Mouse (Mus musculus) lung, postnatal 0 days (tissue): ENCODE data around the gene Prickle2. TPM values are rescaled to one million over a fixed set of nuclear protein-coding genes. Genes with fewer than 3 reads are reported as not detected.

Experiments
- ATAC-seq: fragments of 200-750 bp; cut with Nextera tagmentation; 2 replicates; pipeline ENCODE4 v1.8.0; 2017; ENCODE audit warnings: moderate library complexity
- DNase-seq: peaks from one replicate; pipeline ENCODE4 v3.0.0-alpha.2; 2016; ENCODE audit warnings: low spot score
- H3K27ac ChIP-seq: fragments of 300-500 bp; sonication (generic); 2 replicates; pipeline ENCODE4 v1.5.1; 2014; ENCODE audit warnings: antibody characterized with exemption, mild to moderate bottlenecking, low read length, mixed read lengths
- H3K27me3 ChIP-seq: fragments of 300-500 bp; sonication (generic); replicated peaks from 2 replicates; pipeline ENCODE4 v1.6.1; 2014; ENCODE audit warnings: low read length, mixed read lengths; ENCODE audit not compliant: insufficient read depth
- H3K36me3 ChIP-seq: fragments of 300-500 bp; sonication (generic); 2 replicates; pipeline ENCODE4 v1.6.1; 2014; ENCODE audit warnings: low read length, mixed read lengths; ENCODE audit not compliant: insufficient read depth
- H3K4me1 ChIP-seq: fragments of 300-500 bp; sonication (generic); 2 replicates; pipeline ENCODE4 v1.6.1; 2014; ENCODE audit warnings: antibody characterized with exemption, low read depth, low read length, mixed read lengths; ENCODE audit not compliant: insufficient read depth
- H3K4me2 ChIP-seq: fragments of 300-500 bp; sonication (generic); replicated peaks from 2 replicates; pipeline ENCODE4 v1.6.1; 2014; ENCODE audit warnings: low read depth, mild to moderate bottlenecking, low read length, moderate library complexity, mixed read lengths
- H3K4me3 ChIP-seq: fragments of 300-500 bp; sonication (generic); 2 replicates; pipeline ENCODE4 v1.5.1; 2014; ENCODE audit warnings: low read depth, low read length
- H3K9ac ChIP-seq: fragments of 300-500 bp; sonication (generic); replicated peaks from 2 replicates; pipeline ENCODE4 v1.6.1; 2014; ENCODE audit warnings: low read depth, mild to moderate bottlenecking
- H3K9me3 ChIP-seq: fragments of 300-500 bp; sonication (generic); 2 replicates; pipeline ENCODE4 v1.6.1; 2016; ENCODE audit warnings: low read length, mixed read lengths
- CTCF ChIP-seq: IDR thresholded peaks from 2 replicates; pipeline ENCODE4 v1.5.1; 2016; ENCODE audit warnings: antibody characterized with exemption, mild to moderate bottlenecking
- EP300 ChIP-seq: IDR thresholded peaks from 2 replicates; pipeline ENCODE4 v1.6.1; 2016; ENCODE audit warnings: antibody characterized with exemption, mild to moderate bottlenecking, control low read depth
- WGBS: fragments of 180-500 bp; shearing (Covaris S2); extraction: QIAGEN DNeasy Blood & Tissue Kit; methylation state at CpG from one replicate; pipeline ENCODE4 v1.1.7; 2014; 5-methylcytosine and 5-hydroxymethylcytosine counted together
- polyA plus RNA-seq: library from polyadenylated mRNA; unstranded; fragments of >200 nt; fragmentation: Nextera tagmentation; extraction: Ambion mirVana; gene quantifications from 2 replicates; pipeline ENCODE4 v1.2.1, GENCODE M21; 2015

Gene Prickle2
- polyA plus RNA-seq, 1 experiment from 2014 or later: 7.0 TPM

DNA sequence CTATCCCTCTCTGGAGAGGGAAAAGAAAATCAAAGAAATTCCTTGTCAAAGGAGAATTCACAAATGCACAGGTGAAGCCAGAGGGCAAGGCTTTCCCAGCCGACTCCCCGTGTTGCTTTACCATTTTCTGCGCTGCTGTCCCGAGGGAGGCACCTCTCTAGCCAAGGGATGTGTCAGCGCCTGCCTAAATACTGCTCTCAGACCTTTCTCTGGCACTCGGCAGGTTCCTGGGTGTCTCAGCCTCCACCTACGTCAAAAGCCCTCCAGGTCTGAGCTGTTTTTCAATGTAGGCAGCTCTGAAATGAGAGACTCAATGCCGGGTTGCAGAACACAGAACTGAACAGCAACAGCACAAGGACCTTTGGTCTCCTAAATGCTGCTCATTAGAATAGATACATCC, 280.1 kb downstream of the Prickle2 start:
- 73% methylated on average over 8 of the region's 8 CpGs for WGBS
- Histone ChIP-seq H3K4me1 (no peaks in the 10 kb centered on the region), H3K27ac (no peak overlapping the region), H3K36me3 (no peaks in the 10 kb centered on the region), H3K9ac (no peak overlapping the region), H3K9me3 (no peaks in the 10 kb centered on the region), H3K27me3 (no peaks in the 10 kb centered on the region), H3K4me2 (no peak overlapping the region), H3K4me3 (no peak overlapping the region)
- DNase-seq (no peak), ATAC-seq (no peak)
- TF ChIP-seq CTCF (no peak), EP300 (no peak)

DNA sequence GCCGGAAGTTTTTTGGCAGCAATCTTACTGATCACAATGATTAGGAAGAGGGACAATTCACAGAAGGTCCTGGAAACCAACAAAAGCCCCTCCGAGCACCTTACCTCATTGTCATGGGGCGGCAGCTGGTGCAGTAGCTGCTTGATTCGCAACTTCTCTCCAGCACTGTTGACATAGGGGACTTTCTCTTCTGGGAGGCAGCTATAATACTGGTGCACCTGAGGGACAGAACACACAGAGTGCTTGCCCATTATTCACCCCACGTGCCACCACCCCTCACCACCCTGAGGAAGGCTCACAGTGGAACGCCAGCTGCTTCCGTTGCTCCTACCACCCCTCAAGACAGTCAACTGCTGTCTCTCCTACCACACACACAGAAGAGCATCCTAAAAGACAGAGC, 280.5 kb downstream of the Prickle2 start:
- Histone ChIP-seq H3K4me2 (no peak overlapping the region), H3K9ac (no peak overlapping the region), H3K4me1 (no peaks in the 10 kb centered on the region), H3K9me3 (no peaks in the 10 kb centered on the region), H3K36me3 (no peaks in the 10 kb centered on the region), H3K27me3 (no peaks in the 10 kb centered on the region), H3K4me3 (no peak overlapping the region), H3K27ac (no peak overlapping the region)
- DNase-seq (no peak), ATAC-seq (0 out of 2 replicates have a peak, but pooled peaks have one; percentile 25)
- WGBS: 60% methylated on average over 7 of the region's 7 CpGs
- TF ChIP-seq EP300 (no peak), CTCF (no peak)

DNA sequence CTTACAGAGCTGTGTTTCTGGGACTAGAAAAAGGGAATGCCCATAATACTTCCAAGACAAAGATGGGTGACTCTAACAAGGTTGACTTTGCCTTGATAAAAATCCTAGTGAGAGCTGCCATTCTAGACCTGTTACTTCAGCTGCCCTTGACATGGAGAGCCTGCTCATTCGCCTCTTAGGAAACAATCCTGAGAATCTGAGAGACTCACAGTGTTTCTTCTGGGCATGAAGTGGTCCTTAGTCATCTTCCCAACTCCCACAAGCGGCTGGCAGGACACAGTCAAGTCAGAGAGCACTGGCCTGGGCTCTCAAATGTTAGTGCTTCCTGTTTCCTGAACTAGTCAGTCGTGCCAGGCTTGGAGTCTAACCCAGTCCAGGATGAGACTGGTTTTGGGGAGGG, 281.0 kb downstream of the Prickle2 start:
- Histone ChIP-seq H3K9me3 (no peaks in the 10 kb centered on the region), H3K36me3 (no peaks in the 10 kb centered on the region), H3K27me3 (no peaks in the 10 kb centered on the region), H3K4me2 (no peak overlapping the region), H3K9ac (no peak overlapping the region), H3K4me1 (no peaks in the 10 kb centered on the region), H3K27ac (no peak overlapping the region), H3K4me3 (no peak overlapping the region)
- peak; percentile 80 for ATAC-seq
- DNase-seq: peak; percentile 71
- WGBS: 26% methylated on average over 3 of the region's 3 CpGs
- TF ChIP-seq EP300: no peak
- no peak for TF ChIP-seq CTCF

DNA sequence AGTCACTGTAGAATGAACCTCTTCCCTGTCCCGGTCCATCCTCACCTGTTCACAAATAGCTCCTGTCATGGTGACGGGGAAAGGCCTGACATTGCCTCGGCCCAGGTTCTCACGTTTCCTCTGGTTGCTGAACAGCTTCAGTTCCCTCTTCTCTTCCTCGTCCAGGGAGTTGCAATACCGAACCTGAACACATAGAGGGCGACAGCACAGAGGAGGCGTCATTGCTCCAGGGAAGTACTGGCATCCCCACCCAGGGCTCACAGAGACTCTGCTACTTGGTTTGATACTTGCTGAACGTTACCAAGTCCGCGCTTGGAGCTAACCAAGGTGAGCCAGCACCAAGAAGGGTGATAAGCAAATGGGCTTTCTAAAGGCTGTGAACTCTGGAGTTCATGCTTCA, 283.7 kb downstream of the Prickle2 start:
- DNase-seq (peak; percentile 36), ATAC-seq (no peak)
- 43% methylated on average over 11 of the region's 11 CpGs for WGBS
- no peaks in the 10 kb centered on the region for H3K27me3 ChIP-seq
- no peaks in the 10 kb centered on the region for H3K36me3 ChIP-seq
- no peak overlapping the region for H3K4me3 ChIP-seq
- TF ChIP-seq EP300: no peak
- peak; percentile 83 for TF ChIP-seq CTCF
- no peak overlapping the region for H3K4me2 ChIP-seq
- no peaks in the 10 kb centered on the region for H3K4me1 ChIP-seq
- H3K9me3 ChIP-seq: no peaks in the 10 kb centered on the region
- H3K27ac ChIP-seq: no peak overlapping the region
- no peak overlapping the region for H3K9ac ChIP-seq

DNA sequence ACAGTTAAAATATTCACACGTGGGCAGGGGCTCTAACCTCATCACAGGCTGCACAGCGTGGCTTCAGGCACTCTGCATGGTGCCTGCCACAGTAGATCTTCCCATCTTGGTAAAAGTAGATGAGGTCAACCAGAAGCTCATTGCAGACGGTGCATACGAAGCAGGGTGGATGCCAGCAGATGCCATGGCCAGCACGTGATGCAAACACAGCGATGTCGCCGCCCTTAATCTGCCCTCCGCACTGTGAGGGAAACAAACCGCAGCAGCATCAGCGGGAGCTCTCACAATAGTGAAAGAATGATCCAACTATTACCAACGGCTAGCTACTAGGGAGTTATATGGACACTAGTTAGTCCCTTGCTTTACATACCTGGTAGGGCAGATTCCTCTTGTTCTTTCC, 285.8 kb downstream of the Prickle2 start:
- 0 out of 2 replicates have a peak, but pooled peaks cover 9% of the 10 kb centered on the region for H3K36me3 ChIP-seq
- ATAC-seq (no peak), DNase-seq (no peak)
- no peaks in the 10 kb centered on the region for H3K4me1 ChIP-seq
- H3K4me3 ChIP-seq: no peak overlapping the region
- WGBS: 92% methylated on average over 12 of the region's 12 CpGs
- H3K4me2 ChIP-seq: no peak overlapping the region
- H3K27me3 ChIP-seq: no peaks in the 10 kb centered on the region
- H3K27ac ChIP-seq: no peak overlapping the region
- H3K9ac ChIP-seq: no peak overlapping the region
- no peaks in the 10 kb centered on the region for H3K9me3 ChIP-seq
- no peak for TF ChIP-seq CTCF
- no peak for TF ChIP-seq EP300

DNA sequence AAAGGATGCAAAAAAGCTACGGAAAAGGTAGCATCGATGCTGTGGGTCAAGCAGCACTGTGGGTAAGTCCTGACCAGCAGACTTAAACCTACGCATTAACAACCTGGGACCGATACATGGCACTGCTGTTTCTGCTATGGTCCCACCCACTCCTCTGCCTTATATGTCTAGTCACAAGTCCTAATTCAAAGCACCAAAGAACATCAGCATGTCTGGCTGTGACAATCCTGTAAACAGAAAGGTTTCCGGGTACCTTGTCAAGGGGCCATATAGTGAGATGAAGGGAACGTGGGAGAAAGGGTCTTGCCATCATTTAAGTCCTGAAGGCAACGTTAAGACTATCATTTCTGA, 290.6 kb downstream of the Prickle2 start:
- TF ChIP-seq EP300 (no peak), CTCF (no peak)
- Histone ChIP-seq H3K4me1 (no peaks in the 10 kb centered on the region), H3K4me2 (no peak overlapping the region), H3K4me3 (no peak overlapping the region), H3K27ac (0 out of 2 replicates have a peak overlapping the region, but pooled peaks have one; percentile 27), H3K9me3 (no peaks in the 10 kb centered on the region), H3K27me3 (no peaks in the 10 kb centered on the region), H3K36me3 (peaks cover 15% of the 10 kb centered on the region; the same call in 1 of the 2 replicates), H3K9ac (no peak overlapping the region)
- DNase-seq: no peak
- WGBS: 78% methylated on average over 7 of the region's 7 CpGs
- ATAC-seq: no peak
